Mouse (Mus musculus) cerebellum, adult (tissue): ENCODE measurements around the gene 4930556J24Rik.
"Not testable (repeated sequence)": the region's sequence is repeated elsewhere in the genome, so short reads cannot be mapped to it uniquely, and the experiment has no call there.

ENCODE experiments used
- ATAC-seq: cut with Nextera tagmentation; 2 replicates; pipeline ENCODE4 v1.9.2; 2017; ENCODE audit warnings: mild to moderate bottlenecking, moderate library complexity, mixed read lengths; ENCODE audit not compliant: insufficient number of reproducible peaks, low FRiP score, low TSS enrichment

Gene 4930556J24Rik

DNA sequence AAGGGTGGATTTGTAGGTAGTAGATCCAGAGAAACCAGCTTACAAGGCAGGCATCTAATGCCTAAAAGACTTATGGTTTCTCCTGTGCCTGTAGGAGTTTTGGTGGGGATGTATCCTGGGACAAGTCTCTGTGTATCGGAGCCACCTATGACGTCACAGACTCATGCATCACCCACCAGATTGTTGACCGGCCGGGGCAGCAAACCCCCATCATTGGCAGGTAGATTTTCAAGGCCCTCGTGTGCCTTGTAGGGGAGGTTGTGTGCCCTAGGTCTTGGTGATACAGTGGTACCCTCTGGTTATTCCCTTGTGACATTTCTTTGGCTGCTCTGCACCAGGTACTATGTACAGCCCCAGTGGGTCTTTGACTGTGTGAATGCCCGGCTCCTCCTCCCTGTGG is at the start of gene 4930556J24Rik:
4930556J24Rik (minus strand) TSS at position 101 of the 400 bp plus-strand sequence.
- no peak for ATAC-seq

- ATAC-seq: no peak
These were observed 46.7 kb upstream of the 4930556J24Rik start for GRCm38 (mm10) chr11:4023321-4023720.

GRCm38 (mm10) chr11:4022111-4022510 is 45.5 kb upstream of the 4930556J24Rik start:
- not testable (repeated sequence) for ATAC-seq

DNA sequence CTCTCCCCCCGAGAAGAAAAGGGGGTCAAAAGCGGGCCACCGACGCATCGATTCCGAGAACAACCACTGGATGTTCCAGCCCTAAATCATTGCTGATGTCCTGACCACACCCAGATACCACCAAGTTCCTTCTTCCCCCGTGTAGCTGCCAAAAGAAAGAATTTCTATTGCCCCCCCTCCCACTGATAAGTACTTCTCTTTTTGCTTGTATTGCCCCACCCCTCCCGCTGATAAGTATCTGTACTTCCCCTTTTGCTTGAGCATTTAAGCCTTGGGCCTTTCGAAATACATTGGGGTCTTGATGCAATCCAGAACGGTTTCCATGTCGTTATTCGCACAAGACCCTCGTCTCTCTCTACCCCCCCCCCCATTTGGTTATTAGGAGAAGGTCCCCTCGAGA is 39.2 kb upstream of the 4930556J24Rik start:
- not testable (repeated sequence) for ATAC-seq

DNA sequence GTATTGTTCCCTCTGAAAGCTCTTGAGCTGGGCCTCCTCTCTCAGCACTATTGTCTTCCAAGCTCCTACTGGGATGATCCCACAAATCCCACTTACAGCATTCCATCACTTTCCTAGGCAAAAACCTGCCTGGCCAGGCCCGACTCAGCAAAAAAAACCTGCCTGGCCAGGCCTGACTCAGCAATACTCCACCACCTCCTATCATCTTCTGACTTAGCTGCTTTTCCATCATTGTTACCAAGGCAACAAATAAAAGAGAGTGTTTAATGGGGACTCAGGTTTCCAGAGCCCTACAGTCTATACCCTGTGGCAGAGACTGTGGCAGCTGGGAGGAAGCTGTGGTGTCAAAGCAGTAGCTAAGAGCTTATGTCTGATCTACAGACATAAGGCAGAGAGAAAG is 36.0 kb upstream of the 4930556J24Rik start:
- no peak for ATAC-seq

GRCm38 (mm10) chr11:4006462-4006861 is 29.9 kb upstream of the 4930556J24Rik start:
- no peak for ATAC-seq

GRCm38 (mm10) chr11:4005220-4005805 is 28.7 kb upstream of the 4930556J24Rik start:
- no peak for ATAC-seq

DNA sequence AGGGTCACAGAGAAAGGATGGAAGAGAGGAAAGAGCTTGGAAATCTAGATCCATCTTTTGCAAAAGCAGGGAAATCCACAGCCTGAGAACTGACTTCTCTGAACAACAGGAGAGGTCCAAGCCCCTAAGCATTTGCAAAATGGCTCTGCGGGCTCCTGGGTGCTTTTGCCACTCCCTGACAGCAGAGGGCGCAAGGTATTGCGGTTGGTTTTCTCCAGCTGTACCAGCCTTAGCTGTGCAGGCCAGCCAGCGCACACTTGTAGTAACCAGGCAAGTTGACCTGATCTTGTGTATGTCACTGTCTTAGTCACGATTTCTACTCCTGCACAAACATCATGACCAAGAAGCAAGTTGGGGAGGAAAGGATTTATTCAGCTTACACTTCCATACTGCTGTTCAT is 25.0 kb upstream of the 4930556J24Rik start:
- no peak for ATAC-seq

DNA sequence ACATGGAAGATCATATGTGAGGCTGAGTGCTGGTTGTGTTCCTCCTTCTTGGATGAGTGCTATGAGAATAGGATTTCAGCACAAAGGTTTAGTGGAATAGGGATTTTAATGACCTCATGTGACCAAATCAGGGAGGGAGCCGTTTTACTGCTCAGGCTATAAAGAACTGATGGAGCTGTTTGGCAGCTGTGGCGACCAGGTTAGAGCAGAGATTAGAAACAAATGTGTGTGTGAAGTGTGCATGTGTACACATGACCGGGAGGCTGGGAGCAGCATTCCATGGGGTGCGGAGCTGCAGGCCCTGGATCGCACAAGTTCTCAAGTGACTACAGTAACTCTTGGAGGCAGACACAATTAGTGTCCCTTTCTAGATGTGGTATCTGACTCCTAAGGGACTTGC is 23.0 kb upstream of the 4930556J24Rik start:
- no peak for ATAC-seq

GRCm38 (mm10) chr11:3997978-3998720 is 21.6 kb upstream of the 4930556J24Rik start:
- no peak for ATAC-seq

DNA sequence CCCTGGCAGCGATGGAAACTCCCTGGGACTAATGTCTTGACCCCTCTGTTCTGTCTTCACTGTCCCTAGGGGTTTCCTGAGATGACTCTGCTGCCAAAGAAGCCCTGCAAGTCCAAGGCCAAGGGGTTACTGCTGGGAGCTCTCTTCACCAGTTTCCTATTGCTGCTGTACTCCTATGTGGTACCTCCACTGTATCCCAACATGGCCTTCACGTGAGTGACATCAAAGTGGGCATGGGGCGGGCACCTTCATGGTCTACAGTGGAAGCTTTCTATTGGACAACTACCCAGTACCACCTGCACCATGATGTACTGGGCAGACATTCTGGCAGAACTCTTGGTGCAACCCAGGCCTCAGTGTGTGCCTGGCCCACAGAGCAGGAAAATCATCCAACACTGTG is 20.3 kb upstream of the 4930556J24Rik start:
- no peak for ATAC-seq

GRCm38 (mm10) chr11:3995511-3995910 is 18.9 kb upstream of the 4930556J24Rik start:
- no peak for ATAC-seq

GRCm38 (mm10) chr11:3993914-3994313 is 17.3 kb upstream of the 4930556J24Rik start:
- ATAC-seq: no peak

DNA sequence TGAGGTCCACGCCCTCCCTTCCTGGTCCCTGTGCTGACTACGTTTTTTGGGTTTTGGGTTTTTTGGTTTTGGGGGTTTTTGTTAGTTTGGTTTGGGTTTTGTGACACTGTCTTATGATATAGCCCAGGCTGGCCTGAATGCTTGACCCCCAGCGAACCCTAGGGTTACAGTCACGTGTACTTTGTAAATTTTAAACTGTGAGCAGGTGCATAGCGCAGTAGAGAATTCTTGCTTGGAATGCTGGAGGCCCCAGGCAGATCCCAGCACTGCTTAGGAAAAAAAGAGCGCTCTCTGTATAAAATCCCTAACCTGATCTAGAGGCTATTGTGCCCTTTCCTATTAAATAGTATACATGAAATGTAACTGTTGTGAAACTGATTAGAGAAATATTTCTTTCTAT is 16.6 kb upstream of the 4930556J24Rik start:
- ATAC-seq: no peak

DNA sequence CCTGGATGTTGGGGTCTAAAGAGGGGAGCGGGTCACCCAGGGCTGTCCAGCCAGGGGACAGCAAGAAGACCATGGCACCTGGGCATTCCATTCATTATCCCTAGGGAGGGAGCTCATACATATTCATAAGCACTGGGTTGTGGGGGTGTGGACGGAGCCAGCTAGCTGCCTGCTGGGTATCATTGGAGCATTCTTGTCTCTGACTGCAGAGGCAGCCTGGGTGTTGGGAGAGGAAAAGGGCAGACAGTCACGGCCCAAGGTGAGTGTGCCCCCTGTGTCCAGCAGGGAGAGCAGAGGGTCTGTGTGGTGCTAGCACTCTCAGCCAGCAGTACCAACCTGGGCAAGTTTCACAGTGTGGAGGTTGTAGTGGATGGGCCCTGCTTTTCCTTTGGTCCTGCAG is 13.2 kb upstream of the 4930556J24Rik start:
- no peak for ATAC-seq

- no peak for ATAC-seq
These were observed 7.5 kb upstream of the 4930556J24Rik start for GRCm38 (mm10) chr11:3983863-3984745.

GRCm38 (mm10) chr11:3983291-3983862 is 6.8 kb upstream of the 4930556J24Rik start, which contains the start of gene Gal3st1:
Gene Gal3st1 (plus strand): TSS chr11:3983636.
- ATAC-seq: no peak

DNA sequence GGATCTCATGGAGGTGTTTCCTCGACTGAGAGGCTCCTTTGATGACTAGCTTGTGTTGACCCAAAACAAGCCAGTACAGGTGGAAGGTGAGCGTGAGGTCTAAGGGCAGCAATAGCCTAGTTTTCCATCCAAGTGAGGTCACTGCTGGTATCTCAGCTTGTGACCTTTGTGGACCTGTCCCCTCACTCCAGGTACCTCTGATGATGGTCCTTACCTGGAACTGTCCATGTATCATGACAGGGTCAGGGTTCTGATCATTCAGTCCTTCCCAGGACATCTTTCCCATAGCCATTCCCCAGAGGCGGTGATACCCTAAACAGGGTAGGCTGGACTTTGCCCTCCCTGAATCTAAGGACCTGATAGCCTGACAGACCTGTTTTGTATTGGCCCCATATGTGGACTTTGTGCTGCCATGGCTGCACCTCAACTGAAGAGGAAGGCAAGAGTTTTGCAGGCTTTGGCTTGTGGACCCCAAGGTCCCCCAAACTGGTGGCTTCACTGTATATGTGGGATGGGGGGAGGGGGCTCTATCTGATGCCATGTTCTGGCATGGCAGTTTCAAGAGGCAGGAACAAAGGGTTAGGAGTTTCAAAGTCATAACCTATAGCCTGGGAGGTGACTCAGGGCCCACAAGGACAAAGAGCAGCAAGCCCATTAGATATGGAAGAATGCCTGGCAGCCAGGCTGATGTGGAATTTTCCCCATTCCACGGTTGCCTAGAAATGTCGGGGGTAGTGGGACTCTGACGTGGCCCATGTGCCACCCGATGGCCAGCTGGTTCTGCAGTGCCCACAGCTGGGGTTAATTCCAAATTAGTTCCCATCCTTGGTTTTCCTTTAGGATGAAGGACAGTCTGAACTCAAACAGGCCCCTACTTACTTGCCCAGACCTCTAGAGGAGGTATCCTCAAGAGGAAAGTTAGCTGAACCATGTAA is 6.0 kb upstream of the 4930556J24Rik start:
- ATAC-seq: no peak

GRCm38 (mm10) chr11:3981536-3981935 is 5.0 kb upstream of the 4930556J24Rik start:
- ATAC-seq: no peak

GRCm38 (mm10) chr11:3978421-3978820 is 1.8 kb upstream of the 4930556J24Rik start:
- no peak for ATAC-seq
